Mouse (Mus musculus): Measurements from ENCODE around the gene Ldb1.
"Not testable (repeated sequence)": the region's sequence is repeated elsewhere in the genome, so short reads cannot be mapped to it uniquely, and the experiment has no call there.

The Ldb1 gene

GRCm38 (mm10) chr19:46028747-46029320, 16.2 kb downstream of the Ldb1 start:
- in situ Hi-C loops (cut with MboI, MseI), result loop anchor here (5.0 kb wide), 1 partner anchor 82 kb away; no protein-coding TSS in a partner anchor

GRCm38 (mm10) chr19:46026567-46026966, 18.4 kb downstream of the Ldb1 start:
- in situ Hi-C loops (cut with MboI, MseI), result loop anchor here (5.0 kb wide), 1 partner anchor 79 kb away; no protein-coding TSS in a partner anchor

- in situ Hi-C loops (cut with MboI, MseI), result loop anchor here (5.0 kb wide), 1 partner anchor 78 kb away; no protein-coding TSS in a partner anchor
These were observed 20.1 kb downstream of the Ldb1 start for GRCm38 (mm10) chr19:46024959-46025358.

- in situ Hi-C loops (cut with MboI, MseI), result loop anchor here (5.0 kb wide), 1 partner anchor 89 kb away; no protein-coding TSS in a partner anchor
These were observed 29.0 kb downstream of the Ldb1 start for GRCm38 (mm10) chr19:46016023-46016422.

GRCm38 (mm10) chr19:46014572-46015178, 30.3 kb downstream of the Ldb1 start:
- in situ Hi-C loops (cut with MboI, MseI), result loop anchor here (5.0 kb wide), 1 partner anchor 87 kb away; no protein-coding TSS in a partner anchor

- in situ Hi-C loops (cut with MboI, MseI), result loop anchor here (10.0 kb wide), 1 partner anchor 211 kb away; no protein-coding TSS in a partner anchor
These were observed 39.3 kb downstream of the Ldb1 start for GRCm38 (mm10) chr19:46005680-46006079.

GRCm38 (mm10) chr19:46004814-46005466, 40.1 kb downstream of the Ldb1 start:
- in situ Hi-C loops (cut with MboI, MseI), result loop anchor here (10.0 kb wide), 1 partner anchor 210 kb away; no protein-coding TSS in a partner anchor

- in situ Hi-C loops (cut with MboI, MseI), result loop anchor here (10.0 kb wide), 1 partner anchor 209 kb away; no protein-coding TSS in a partner anchor
These were observed 41.4 kb downstream of the Ldb1 start, which contains the start of gene Hps6 for GRCm38 (mm10) chr19:46003371-46004226. TSS of gene Hps6 (plus strand) at chr19:46003508.

- in situ Hi-C loops (cut with MboI, MseI), result loop anchor here (10.0 kb wide), 1 partner anchor 207 kb away; no protein-coding TSS in a partner anchor
These were observed 42.7 kb downstream of the Ldb1 start for GRCm38 (mm10) chr19:46002279-46002678.

GRCm38 (mm10) chr19:45999378-45999777, 45.6 kb downstream of the Ldb1 start:
- in situ Hi-C loops (cut with MboI, MseI), result no loop called here

GRCm38 (mm10) chr19:45998694-45999217, 46.3 kb downstream of the Ldb1 start:
- in situ Hi-C loops (cut with MboI, MseI), result no loop called here

GRCm38 (mm10) chr19:45997785-45998693, 47.0 kb downstream of the Ldb1 start, which contains the start of gene Armh3:
TSS of gene Armh3 (minus strand) at chr19:45998488.
- in situ Hi-C loops (cut with MboI, MseI), result no loop called here

- in situ Hi-C loops (cut with MboI, MseI), result no loop called here
These were observed 47.6 kb downstream of the Ldb1 start for GRCm38 (mm10) chr19:45997365-45997764.

- in situ Hi-C loops (cut with MboI, MseI), result no loop called here
These were observed 50.9 kb downstream of the Ldb1 start for GRCm38 (mm10) chr19:45993981-45994737.

GRCm38 (mm10) chr19:45993441-45993840, 51.6 kb downstream of the Ldb1 start:
- in situ Hi-C loops (cut with MboI, MseI), result not testable (repeated sequence)

- in situ Hi-C loops (cut with MboI, MseI), result no loop called here
These were observed 53.8 kb downstream of the Ldb1 start for GRCm38 (mm10) chr19:45991171-45991570.

GRCm38 (mm10) chr19:45988238-45988637, 56.8 kb downstream of the Ldb1 start:
- in situ Hi-C loops (cut with MboI, MseI), result no loop called here

- in situ Hi-C loops (cut with MboI, MseI), result no loop called here
These were observed 60.6 kb downstream of the Ldb1 start for GRCm38 (mm10) chr19:45984379-45984778.

All from T-helper 1 cell (primary cell).